Comparison of ENCODE assay signal across 20 mouse cellular contexts in genomic region chr9:58015856-58016255, GRCm38 (mm10). TPM values are rescaled to one million over a fixed set of nuclear protein-coding genes. Genes with fewer than 3 reads are reported as not detected.
"Had no signal": no experiment of that assay in that cellular context is flagged by ENCODE, and none has a peak within 500 bp of the region (broad histone marks: within the 10 kb centered on the region; RNA-seq: fewer than 3 reads in every experiment).

No protein-coding gene starts in this region.

- DNase-seq: cerebellum, postnatal 25 days; cerebellum, postnatal 36 days; embryo, embryonic 11 days; forebrain, postnatal 0 days; gastrocnemius, adult 2 months; gastrocnemius, postnatal 10 days; gastrocnemius, postnatal 14 days; gastrocnemius, postnatal 25 days; gastrocnemius, postnatal 36 days; heart, adult 11 months; heart, adult 18-20 months; heart, adult 2 months had no signal

RNA-seq across cellular contexts. Expression of gene Cyp11a1, which starts 9.6 kb away (rescaled TPM):
- total RNA-seq: common myeloid progenitor, adult 5-6 weeks; gastrocnemius, postnatal 36 days; heart, adult 18-20 months had no signal
- polyA plus RNA-seq: embryonic facial prominence, embryonic 10.5 days; forebrain, embryonic 10.5 days; forebrain, embryonic 11.5 days; heart, embryonic 11.5 days; heart, embryonic 12.5 days had no signal

RNA-seq across cellular contexts. Expression of gene Stra6, which starts 47.7 kb away (rescaled TPM):
- total RNA-seq: common myeloid progenitor, adult 5-6 weeks; granulocyte monocyte progenitor cell, adult 5-6 weeks had no signal
- polyA plus RNA-seq: erythroblast, embryonic 14.5 days had no signal
